Mouse (Mus musculus) gastrocnemius, adult 8-10 months (tissue): ENCODE results near the gene Ptprb. TPM values are rescaled to one million over a fixed set of nuclear protein-coding genes. Genes with fewer than 3 reads are reported as not detected.

Experiments used
- DNase-seq, 2 experiments: peaks; one replicate each; pipeline ENCODE4 v3.0.0; 2022; ENCODE audit warnings: low spot score in 2 of 2
- total RNA-seq, 4 experiments: library from RNA; stranded (reverse); gene quantifications; 2 replicates each; pipeline ENCODE4 v1.2.4; 2022

Ptprb gene
- 10 to 100 TPM; 16.5 to 22.8 (median 20.0) TPM for total RNA-seq

GRCm38 (mm10) chr10:116275280-116275679 is at the start of gene Ptprb:
Ptprb (plus strand) TSS chr10:116275523.
- DNase-seq = no peak

- DNase-seq = no peak
These were observed 40.0 kb upstream of the Ptprb start for GRCm38 (mm10) chr10:116235299-116235698.

GRCm38 (mm10) chr10:116242200-116242599 is 33.1 kb upstream of the Ptprb start:
- DNase-seq = no peak

- no peak for DNase-seq
These were observed 31.9 kb upstream of the Ptprb start for GRCm38 (mm10) chr10:116243373-116243772.

- no peak for DNase-seq
These were observed 29.7 kb upstream of the Ptprb start for GRCm38 (mm10) chr10:116245632-116246031.

- no peak for DNase-seq
These were observed 22.7 kb upstream of the Ptprb start for GRCm38 (mm10) chr10:116252668-116253067.

GRCm38 (mm10) chr10:116253972-116254371 is 21.4 kb upstream of the Ptprb start:
- no peak for DNase-seq

GRCm38 (mm10) chr10:116259298-116259697 is 16.0 kb upstream of the Ptprb start:
- no peak for DNase-seq

- DNase-seq = no peak
These were observed 14.5 kb upstream of the Ptprb start for GRCm38 (mm10) chr10:116260658-116261433.

GRCm38 (mm10) chr10:116261559-116261958 is 13.8 kb upstream of the Ptprb start:
- no peak for DNase-seq

GRCm38 (mm10) chr10:116264521-116264920 is 10.8 kb upstream of the Ptprb start:
- no peak for DNase-seq

- DNase-seq = peak in 1 of 2 experiments; percentile 12
These were observed 8.5 kb upstream of the Ptprb start for GRCm38 (mm10) chr10:116266561-116267433.

- no peak for DNase-seq
These were observed 7.9 kb upstream of the Ptprb start for GRCm38 (mm10) chr10:116267434-116267822.

GRCm38 (mm10) chr10:116268343-116268742 is 7.0 kb upstream of the Ptprb start:
- DNase-seq = no peak

- no peak for DNase-seq
These were observed 4.5 kb upstream of the Ptprb start for GRCm38 (mm10) chr10:116270646-116271469.

- DNase-seq = no peak
These were observed 3.8 kb upstream of the Ptprb start for GRCm38 (mm10) chr10:116271470-116271915.

GRCm38 (mm10) chr10:116272156-116272555 is 3.2 kb upstream of the Ptprb start:
- DNase-seq = no peak

- DNase-seq = no peak
These were observed 11.5 kb downstream of the Ptprb start for GRCm38 (mm10) chr10:116286697-116287344.

- DNase-seq = no peak
These were observed 12.8 kb downstream of the Ptprb start for GRCm38 (mm10) chr10:116288130-116288529.

GRCm38 (mm10) chr10:116290483-116290882 is 15.2 kb downstream of the Ptprb start:
- DNase-seq = no peak
